Comparison of ENCODE assay signal across 7 mouse cellular contexts in the genomic region with DNA sequence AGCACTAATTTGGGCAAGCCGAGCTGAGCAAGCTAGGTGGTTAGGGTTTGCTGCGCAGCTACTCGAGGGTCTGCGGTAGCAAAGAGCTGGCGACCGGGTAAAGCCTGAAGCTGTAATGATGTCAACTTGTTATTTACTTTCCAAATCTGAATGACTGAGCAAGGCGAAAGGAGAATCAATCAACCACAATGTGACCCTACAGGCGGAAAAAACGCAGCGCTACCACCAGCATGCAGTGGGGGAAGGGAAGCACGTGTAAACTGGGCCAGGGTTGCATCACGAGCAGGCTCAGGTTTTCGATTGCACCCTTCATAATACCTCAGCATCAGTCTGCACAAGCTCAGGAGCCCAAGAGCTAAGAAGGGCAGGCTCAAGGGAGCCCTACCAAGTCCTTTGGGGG. TPM values are rescaled to one million over a fixed set of nuclear protein-coding genes. Genes with fewer than 3 reads are reported as not detected.
DNase-seq lines count a peak whose midpoint lies in the region; ATAC-seq and TF ChIP-seq lines count a peak whose summit lies in the region.

No protein-coding gene starts in this region.

- intact Hi-C loops in heart, adult 2 months (cut with DNase I), result loop anchor here (1.0 to 10.0 kb wide), 4 partner anchors 76 to 213 kb away; no protein-coding TSS in a partner anchor

- peak overlapping the region; percentile 62 for H3K4me2 ChIP-seq in embryonic facial prominence, embryonic 13.5 days
- H3K4me2 ChIP-seq in limb, embryonic 13.5 days (replicated peaks), result peak overlapping the region; percentile 62
- H3K4me2 ChIP-seq in midbrain, embryonic 16.5 days (ENCODE audit: low read length), result peak overlapping the region; percentile 67

- WGBS in embryonic facial prominence, embryonic 13.5 days, result 21% methylated on average over 13 of the region's 13 CpGs
- WGBS in heart, adult 2 months, result 16% methylated on average over 13 of the region's 13 CpGs
- 18% methylated on average over 13 of the region's 13 CpGs for WGBS in limb, embryonic 13.5 days
- WGBS in midbrain, embryonic 16.5 days, result 20% methylated on average over 13 of the region's 13 CpGs

- TF ChIP-seq EP300 in heart, adult 2 months (IDR thresholded peaks at IDR 0.05; ENCODE audit: insufficient read depth, low read depth, low read length), result peak; percentile 99

- peak overlapping the region; percentile 59 for H3K4me3 ChIP-seq in embryonic facial prominence, embryonic 13.5 days
- 0 out of 2 replicates have a peak overlapping the region, but pooled peaks have one; percentile 3 for H3K4me3 ChIP-seq in heart, adult 2 months
- peak overlapping the region; percentile 63 for H3K4me3 ChIP-seq in limb, embryonic 13.5 days
- peak overlapping the region; percentile 64 for H3K4me3 ChIP-seq in midbrain, embryonic 16.5 days (ENCODE audit: low read depth, low read length)

- H3K27me3 ChIP-seq in embryonic facial prominence, embryonic 13.5 days, result no peaks in the 10 kb centered on the region
- H3K27me3 ChIP-seq in heart, adult 2 months (ENCODE audit: control insufficient read depth, insufficient read depth, low read length), result no peaks in the 10 kb centered on the region
- no peaks in the 10 kb centered on the region for H3K27me3 ChIP-seq in limb, embryonic 13.5 days
- H3K27me3 ChIP-seq in midbrain, embryonic 16.5 days (ENCODE audit: control insufficient read depth, insufficient read depth, low read depth, low read length), result no peaks in the 10 kb centered on the region

- ATAC-seq in embryonic facial prominence, embryonic 13.5 days (ENCODE audit: insufficient number of reproducible peaks, insufficient read depth, low FRiP score, low TSS enrichment, low read depth), result peak; percentile 68; the same call in 1 of the 2 replicates
- peak; percentile 66 for ATAC-seq in limb, embryonic 13.5 days (ENCODE audit: low FRiP score, low read depth)
- peak; percentile 85 for ATAC-seq in midbrain, embryonic 16.5 days

- TF ChIP-seq CTCF in heart, adult 2 months (IDR thresholded peaks at IDR 0.05), result no peak

- H3K79me2 ChIP-seq in heart, adult 2 months (replicated peaks; ENCODE audit: control insufficient read depth, insufficient read depth, low read length), result no peaks in the 10 kb centered on the region

- H3K4me1 ChIP-seq in embryonic facial prominence, embryonic 13.5 days, result peaks cover 7% of the 10 kb centered on the region
- H3K4me1 ChIP-seq in heart, adult 2 months (ENCODE audit: control insufficient read depth, insufficient read depth, low read length), result peaks cover 1% of the 10 kb centered on the region
- H3K4me1 ChIP-seq in limb, embryonic 13.5 days, result peaks cover 16% of the 10 kb centered on the region
- peaks cover 4% of the 10 kb centered on the region for H3K4me1 ChIP-seq in midbrain, embryonic 16.5 days (ENCODE audit: control insufficient read depth, insufficient read depth, low read length)

- H3K36me3 ChIP-seq in embryonic facial prominence, embryonic 13.5 days, result no peaks in the 10 kb centered on the region
- no peaks in the 10 kb centered on the region for H3K36me3 ChIP-seq in heart, adult 2 months (ENCODE audit: control insufficient read depth, insufficient read depth, low read length)
- no peaks in the 10 kb centered on the region for H3K36me3 ChIP-seq in limb, embryonic 13.5 days
- no peaks in the 10 kb centered on the region for H3K36me3 ChIP-seq in midbrain, embryonic 16.5 days (ENCODE audit: control insufficient read depth, insufficient read depth, low read length)

- H3K9ac ChIP-seq in embryonic facial prominence, embryonic 13.5 days, result no peak overlapping the region
- no peak overlapping the region for H3K9ac ChIP-seq in heart, adult 2 months (ENCODE audit: low read depth, low read length)
- H3K9ac ChIP-seq in limb, embryonic 13.5 days, result no peak overlapping the region
- peak overlapping the region; percentile 84; the same call in 1 of the 2 replicates for H3K9ac ChIP-seq in midbrain, embryonic 16.5 days (ENCODE audit: low read depth, low read length)

- 0 out of 2 replicates have a peak, but pooled peaks have one; percentile 35 for TF ChIP-seq POLR2A in heart, adult 2 months (IDR thresholded peaks at IDR 0.05; ENCODE audit: insufficient read depth, low read depth, low read length)

- no peaks in the 10 kb centered on the region for H3K9me3 ChIP-seq in embryonic facial prominence, embryonic 13.5 days
- H3K9me3 ChIP-seq in limb, embryonic 13.5 days, result no peaks in the 10 kb centered on the region
- no peaks in the 10 kb centered on the region for H3K9me3 ChIP-seq in midbrain, embryonic 16.5 days (replicated peaks; ENCODE audit: control insufficient read depth, low read length, poor library complexity, severe bottlenecking)

- H3K27ac ChIP-seq in embryonic facial prominence, embryonic 13.5 days, result peak overlapping the region; percentile 97
- H3K27ac ChIP-seq in heart, adult 2 months, result peak overlapping the region; percentile 89
- peak overlapping the region; percentile 96; the same call in 1 of the 2 replicates for H3K27ac ChIP-seq in limb, embryonic 13.5 days
- peak overlapping the region; percentile 93 for H3K27ac ChIP-seq in midbrain, embryonic 16.5 days (ENCODE audit: low read length)

- DNase-seq in adrenal gland, postnatal 25 days, result peak; percentile 72
- peak; percentile 83 to 89 for DNase-seq in heart, adult 2 months
- DNase-seq in kidney, adult 8-10 months, result peak; percentile 87 to 91
- peak; percentile 28 to 75 for DNase-seq in spleen, postnatal 10 days (ENCODE audit: low spot score in 2 of 2)

RNA-seq across cellular contexts. Expression of a gene that starts 1.7 kb away (rescaled TPM):
- 73.2 and 81.4 TPM in 2 replicates for total RNA-seq in adrenal gland, postnatal 25 days (2021)
- polyA plus RNA-seq in embryonic facial prominence, embryonic 13.5 days (2015; fragmentation: Nextera tagmentation; extraction: Ambion mirVana), result 78.2 and 83.2 TPM in 2 replicates
- total RNA-seq in heart, adult 2 months (2021), result 10 to 100 TPM; 30.7 to 32.5 TPM
- 14.7 and 25.8 TPM in 2 replicates for polyA plus RNA-seq in heart, adult 2 months (2012; rRNA removed)
- polyA plus RNA-seq in limb, embryonic 13.5 days (2015; fragmentation: Nextera tagmentation; extraction: Ambion mirVana), result 83.3 and 84.0 TPM in 2 replicates
- 41.9 and 46.1 TPM in 2 replicates for polyA plus RNA-seq in midbrain, embryonic 16.5 days (2015; fragmentation: Nextera tagmentation; extraction: Ambion mirVana)

Comparison
In these comparisons a context has a peak if more than half of its experiments do, and no peak if none do; other contexts are left out.
1. Peak in every context shown above with its lines: DNase-seq, ATAC-seq, H3K4me3 ChIP-seq and H3K27ac ChIP-seq.
2. H3K4me3 ChIP-seq: peak in every context shown above with its lines; median percentile 64 in midbrain, embryonic 16.5 days; 63 in limb, embryonic 13.5 days; 59 in embryonic facial prominence, embryonic 13.5 days; 3 in heart, adult 2 months.